Mouse (Mus musculus): ENCODE measurements around the gene Magi1.
A peak's percentile ranks its signal among the peaks of the same experiment; 100 is the strongest.

The Magi1 gene

GRCm38 (mm10) chr6:94256982-94257830 lies 26.5 kb downstream of the Magi1 start:
- DNase-seq = no peak

- no peak for DNase-seq
Measured at GRCm38 (mm10) chr6:94253943-94254342, 29.8 kb downstream of the Magi1 start.

GRCm38 (mm10) chr6:94251358-94251945 lies 32.3 kb downstream of the Magi1 start:
- no peak for DNase-seq

GRCm38 (mm10) chr6:94249286-94249790 lies 34.4 kb downstream of the Magi1 start:
- DNase-seq = no peak

- peak; percentile 29 for DNase-seq
Measured at GRCm38 (mm10) chr6:94241251-94241650, 42.5 kb downstream of the Magi1 start.

GRCm38 (mm10) chr6:94238643-94239042 lies 45.1 kb downstream of the Magi1 start:
- DNase-seq = no peak

GRCm38 (mm10) chr6:94236899-94237298 lies 46.8 kb downstream of the Magi1 start:
- no peak for DNase-seq

- no peak for DNase-seq
Measured at GRCm38 (mm10) chr6:94232243-94232785, 51.4 kb downstream of the Magi1 start.

- DNase-seq = no peak
Measured at GRCm38 (mm10) chr6:94231831-94232230, 51.9 kb downstream of the Magi1 start.

GRCm38 (mm10) chr6:94231367-94231766 lies 52.4 kb downstream of the Magi1 start:
- no peak for DNase-seq

GRCm38 (mm10) chr6:94230918-94231317 lies 52.8 kb downstream of the Magi1 start:
- DNase-seq = no peak

- DNase-seq = no peak
Measured at GRCm38 (mm10) chr6:94230129-94230528, 53.6 kb downstream of the Magi1 start.

GRCm38 (mm10) chr6:94226262-94226661 lies 57.5 kb downstream of the Magi1 start:
- DNase-seq = peak; percentile 31

GRCm38 (mm10) chr6:94225832-94226231 lies 57.9 kb downstream of the Magi1 start:
- DNase-seq = peak; percentile 34

- DNase-seq = no peak
Measured at GRCm38 (mm10) chr6:94225091-94225490, 58.6 kb downstream of the Magi1 start.

GRCm38 (mm10) chr6:94222253-94222652 lies 61.5 kb downstream of the Magi1 start:
- no peak for DNase-seq

GRCm38 (mm10) chr6:94221750-94222149 lies 62.0 kb downstream of the Magi1 start:
- DNase-seq = no peak

GRCm38 (mm10) chr6:94218076-94218475 lies 65.6 kb downstream of the Magi1 start:
- DNase-seq = no peak

- DNase-seq = no peak
Measured at GRCm38 (mm10) chr6:94215834-94216233, 67.9 kb downstream of the Magi1 start.

- DNase-seq = no peak
Measured at GRCm38 (mm10) chr6:94214895-94215538, 68.7 kb downstream of the Magi1 start.

GRCm38 (mm10) chr6:94205926-94206325 lies 77.8 kb downstream of the Magi1 start:
- DNase-seq = no peak

GRCm38 (mm10) chr6:94203642-94204145 lies 80.0 kb downstream of the Magi1 start:
- no peak for DNase-seq

GRCm38 (mm10) chr6:94201940-94202339 lies 81.8 kb downstream of the Magi1 start:
- no peak for DNase-seq

Data from right cerebral cortex, postnatal 25 days (tissue).